Mouse (Mus musculus): ENCODE measurements around the gene Rad9a.
A peak's percentile ranks its signal among the peaks of the same experiment; 100 is the strongest.
"Not testable (repeated sequence)": the region's sequence is repeated elsewhere in the genome, so short reads cannot be mapped to it uniquely, and the experiment has no call there.

The Rad9a gene

GRCm38 (mm10) chr19:4201291-4201909, at the start of gene Rad9a:
Gene Rad9a, minus strand, starts transcription at chr19:4201662.
- peak; percentile 100 for DNase-seq

DNA sequence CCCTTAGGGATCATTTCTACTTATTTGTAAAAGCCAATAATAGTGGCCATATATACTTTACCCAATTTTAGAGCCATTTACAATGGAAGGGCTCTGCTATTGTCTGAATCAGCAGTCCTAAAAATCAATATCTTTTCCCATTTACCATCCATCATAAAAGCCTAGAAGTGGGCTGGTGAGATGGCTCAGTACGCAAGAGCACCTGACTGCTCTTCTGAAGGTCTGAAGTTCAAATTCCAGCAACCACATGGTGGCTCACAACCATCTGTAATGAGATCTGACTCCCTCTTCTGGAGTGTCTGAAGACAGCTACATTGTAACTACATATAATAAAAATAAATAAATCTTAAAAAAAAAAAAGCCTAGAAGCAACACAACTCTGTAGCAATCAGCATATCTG, 47.2 kb upstream of the Rad9a start:
- not testable (repeated sequence) for DNase-seq

GRCm38 (mm10) chr19:4247010-4247409, 45.5 kb upstream of the Rad9a start:
- DNase-seq = peak; percentile 32

- no peak for DNase-seq
Measured at GRCm38 (mm10) chr19:4244775-4245174, 43.3 kb upstream of the Rad9a start.

- DNase-seq = no peak
Measured at GRCm38 (mm10) chr19:4242416-4242815, 41.0 kb upstream of the Rad9a start.

DNA sequence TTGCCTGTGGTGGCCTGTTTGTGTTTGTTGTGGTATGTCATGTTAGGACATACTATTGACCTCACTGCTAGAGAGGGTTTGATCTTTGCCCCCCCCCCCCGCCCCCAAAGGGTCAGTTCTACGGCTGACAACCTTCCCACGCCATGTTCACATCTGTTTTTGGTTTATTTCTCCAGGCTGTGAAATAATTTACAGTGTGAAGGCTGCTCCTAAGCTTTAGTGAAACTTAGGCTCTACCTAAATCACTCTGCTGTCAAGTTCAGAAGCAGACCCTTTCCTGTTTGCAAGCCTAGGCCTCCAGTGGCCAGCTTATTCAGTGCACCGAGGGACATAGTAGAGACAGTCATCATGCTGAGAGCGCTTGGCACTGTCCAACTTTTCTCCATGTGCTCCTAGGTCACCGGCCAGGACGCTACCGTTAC, 38.8 kb upstream of the Rad9a start:
- no peak for DNase-seq

- DNase-seq = no peak
Measured at GRCm38 (mm10) chr19:4234548-4234947, 33.1 kb upstream of the Rad9a start.

DNA sequence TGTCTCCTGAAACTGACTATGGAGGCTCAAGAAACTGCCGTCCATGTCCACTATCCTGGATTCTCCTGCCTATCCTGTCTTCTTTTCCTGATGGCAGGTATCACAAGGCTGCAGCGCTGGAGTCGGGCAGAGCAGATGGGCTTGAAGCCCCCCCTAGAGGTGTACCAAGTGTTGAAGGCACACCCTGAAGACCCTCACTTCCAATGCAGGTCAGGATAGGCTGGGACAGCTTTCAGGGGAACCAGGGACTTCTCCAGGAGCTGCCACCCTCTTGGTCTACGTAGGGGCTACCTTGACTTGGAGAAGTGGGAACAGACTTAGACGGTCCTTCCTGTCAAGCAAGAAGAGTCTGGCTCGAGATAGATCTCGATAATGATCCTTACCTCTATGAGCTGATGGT, 31.2 kb upstream of the Rad9a start:
- DNase-seq = no peak

- peak; percentile 85 for DNase-seq
Measured at GRCm38 (mm10) chr19:4232186-4232572, 30.7 kb upstream of the Rad9a start.

DNA sequence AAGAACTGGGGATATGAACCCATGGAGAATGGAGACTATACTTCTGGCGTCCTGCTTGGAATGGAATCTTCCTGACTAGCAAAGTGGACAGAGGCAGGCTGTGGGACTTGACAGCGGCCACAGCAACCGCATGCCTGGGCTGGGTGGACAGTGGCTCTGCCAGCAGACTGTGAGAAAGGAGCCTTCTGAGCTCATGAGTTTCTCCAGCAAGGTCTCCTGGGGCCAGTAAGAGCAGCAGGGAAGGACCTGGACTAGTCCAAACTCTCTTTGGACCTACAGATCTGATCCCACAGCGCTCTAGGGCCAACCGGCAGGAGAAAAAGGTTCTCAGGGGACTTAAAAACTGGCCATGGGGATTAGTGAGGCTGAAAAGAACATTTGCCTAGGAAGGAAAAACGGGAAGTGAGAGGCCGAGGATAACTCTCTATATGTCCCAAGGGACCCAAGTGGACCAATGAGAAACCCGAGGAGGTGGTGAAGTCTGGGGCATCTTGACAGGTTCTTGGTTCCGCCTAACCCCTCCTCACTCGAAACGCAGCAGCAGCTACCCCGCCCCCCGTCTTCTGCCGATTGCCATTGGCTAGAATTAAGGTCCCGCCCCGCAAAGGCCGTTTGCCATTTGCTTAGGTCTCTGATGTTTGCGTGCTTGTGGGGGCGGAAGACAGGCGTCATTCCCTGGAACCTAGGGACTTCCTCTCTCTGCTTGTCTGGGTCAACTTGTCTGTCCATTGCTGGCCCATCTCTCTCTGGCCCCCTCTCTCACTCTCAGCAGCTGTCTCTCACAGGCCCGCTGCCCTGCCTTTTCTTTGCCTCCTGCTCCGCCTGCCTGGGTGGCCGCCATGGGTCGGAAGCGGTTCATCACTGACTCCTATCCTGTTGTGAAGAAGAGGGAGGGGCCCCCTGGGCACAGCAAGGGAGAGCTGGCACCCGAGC, 30.1 kb upstream of the Rad9a start, which contains the start of gene Pold4:
TSS of gene Pold4 (plus strand) at position 647 of the 933 bp plus-strand sequence.
- DNase-seq = peak; percentile 100

GRCm38 (mm10) chr19:4230415-4230814, 29.0 kb upstream of the Rad9a start:
- DNase-seq = peak; percentile 37

- DNase-seq = no peak
Measured at GRCm38 (mm10) chr19:4229451-4230076, 28.1 kb upstream of the Rad9a start.

DNA sequence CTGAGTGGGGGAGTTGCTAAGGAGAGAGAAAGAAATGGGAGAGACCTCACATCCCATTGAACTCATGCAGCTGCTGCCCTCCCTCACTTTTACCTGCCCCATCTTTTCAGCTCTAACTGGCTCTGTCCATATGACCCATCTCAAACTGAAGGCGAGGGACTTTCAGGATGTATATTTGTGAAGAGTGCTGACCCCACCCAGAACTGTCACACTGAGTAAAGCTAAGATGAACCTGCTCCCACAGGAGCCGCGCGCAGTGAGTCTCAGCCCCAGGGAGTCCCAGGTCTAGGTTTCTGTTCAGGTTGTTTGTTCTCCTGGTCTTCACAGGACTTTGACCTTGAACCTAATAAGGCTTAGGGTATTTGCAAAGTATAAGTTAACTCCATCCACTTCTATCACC, 27.4 kb upstream of the Rad9a start:
- no peak for DNase-seq

DNA sequence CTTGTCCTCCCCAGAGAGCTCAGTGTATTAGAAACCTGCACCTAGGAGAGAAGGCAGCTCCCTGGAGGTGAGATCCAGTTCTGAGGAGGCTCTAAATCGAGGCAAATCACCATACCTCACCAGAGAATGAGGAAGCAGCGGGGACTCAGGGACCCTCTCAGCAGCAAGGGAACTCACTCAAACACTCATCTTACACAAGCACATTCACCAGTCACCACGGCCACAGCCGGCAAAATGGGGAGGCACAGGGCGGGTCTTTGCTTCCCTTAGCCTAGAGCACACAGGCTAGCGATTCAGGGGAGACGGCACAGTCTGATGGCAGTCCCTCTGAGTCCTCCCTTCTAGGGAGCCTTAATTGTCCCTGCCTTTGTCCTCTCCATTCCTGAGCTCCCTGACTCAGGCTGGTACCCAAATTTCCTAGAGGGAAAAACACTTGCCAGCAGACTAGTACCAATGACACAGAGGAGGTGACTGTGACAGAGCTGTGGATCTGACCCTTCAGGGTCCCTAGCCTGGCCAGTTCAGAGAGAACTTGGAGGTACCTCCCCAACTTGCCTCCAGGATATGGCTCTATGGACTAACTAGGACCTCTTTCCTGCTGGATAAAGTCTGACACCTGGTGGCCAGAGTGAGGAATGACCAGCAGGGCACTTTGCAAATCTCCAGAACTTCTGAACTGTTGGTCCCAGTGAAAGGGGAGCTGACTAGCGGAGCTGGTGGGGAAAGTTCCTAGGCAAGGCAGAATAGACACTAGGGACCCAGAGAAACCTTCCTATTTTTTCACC, 26.6 kb upstream of the Rad9a start:
- DNase-seq = peak; percentile 86

DNA sequence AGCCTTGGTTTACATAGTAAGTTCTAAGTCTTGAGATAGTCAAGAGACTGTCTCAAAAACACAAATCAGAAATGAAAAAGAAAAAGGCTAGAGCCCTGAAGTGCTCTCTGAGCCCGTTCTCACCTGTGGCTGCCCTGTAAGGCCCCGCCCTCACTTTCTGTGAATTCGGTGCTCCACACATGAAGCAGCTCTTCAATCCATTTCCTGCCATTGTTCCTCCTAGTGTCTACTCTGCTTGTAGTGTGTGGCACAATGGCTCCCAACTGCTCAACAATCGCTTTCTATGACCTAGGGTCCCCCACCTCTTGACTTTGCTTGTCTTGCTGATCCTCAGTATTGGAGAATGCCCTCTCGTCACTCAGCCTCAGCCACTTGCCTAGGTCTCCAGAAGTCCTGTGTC, 26.0 kb upstream of the Rad9a start:
- no peak for DNase-seq

DNA sequence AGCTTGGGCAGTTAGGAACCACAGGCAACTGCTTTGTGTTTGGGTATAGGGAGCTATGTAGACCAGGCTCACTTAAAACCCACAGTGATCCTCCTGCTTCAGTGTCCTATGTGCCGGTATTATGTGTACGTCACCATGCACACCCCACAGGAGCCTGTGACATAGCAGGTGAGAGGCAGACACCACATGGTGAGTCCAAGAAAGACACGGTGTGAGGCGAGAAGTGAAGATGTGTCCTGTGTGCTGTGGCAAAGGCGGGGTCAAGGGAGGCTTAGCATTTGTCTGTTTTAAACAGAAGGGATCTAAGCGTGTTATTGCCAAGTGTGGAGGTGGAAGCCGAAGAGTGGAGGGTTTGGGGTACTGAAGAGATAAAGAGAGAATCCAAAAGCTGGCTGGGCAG, 25.3 kb upstream of the Rad9a start:
- DNase-seq = no peak

DNA sequence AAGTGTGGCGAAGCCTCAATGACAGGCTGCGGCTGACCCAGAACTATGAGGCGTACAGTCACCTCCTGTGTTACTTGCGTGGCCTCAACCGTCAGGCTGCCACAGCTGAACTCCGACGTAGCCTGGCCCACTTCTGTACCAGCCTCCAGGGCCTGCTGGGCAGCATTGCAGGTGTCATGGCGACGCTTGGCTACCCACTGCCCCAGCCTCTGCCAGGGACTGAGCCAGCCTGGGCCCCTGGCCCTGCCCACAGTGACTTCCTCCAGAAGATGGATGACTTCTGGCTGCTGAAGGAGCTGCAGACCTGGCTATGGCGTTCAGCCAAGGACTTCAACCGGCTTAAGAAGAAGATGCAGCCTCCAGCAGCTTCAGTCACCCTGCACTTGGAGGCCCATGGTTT, 20.7 kb upstream of the Rad9a start:
- DNase-seq = peak; percentile 42

DNA sequence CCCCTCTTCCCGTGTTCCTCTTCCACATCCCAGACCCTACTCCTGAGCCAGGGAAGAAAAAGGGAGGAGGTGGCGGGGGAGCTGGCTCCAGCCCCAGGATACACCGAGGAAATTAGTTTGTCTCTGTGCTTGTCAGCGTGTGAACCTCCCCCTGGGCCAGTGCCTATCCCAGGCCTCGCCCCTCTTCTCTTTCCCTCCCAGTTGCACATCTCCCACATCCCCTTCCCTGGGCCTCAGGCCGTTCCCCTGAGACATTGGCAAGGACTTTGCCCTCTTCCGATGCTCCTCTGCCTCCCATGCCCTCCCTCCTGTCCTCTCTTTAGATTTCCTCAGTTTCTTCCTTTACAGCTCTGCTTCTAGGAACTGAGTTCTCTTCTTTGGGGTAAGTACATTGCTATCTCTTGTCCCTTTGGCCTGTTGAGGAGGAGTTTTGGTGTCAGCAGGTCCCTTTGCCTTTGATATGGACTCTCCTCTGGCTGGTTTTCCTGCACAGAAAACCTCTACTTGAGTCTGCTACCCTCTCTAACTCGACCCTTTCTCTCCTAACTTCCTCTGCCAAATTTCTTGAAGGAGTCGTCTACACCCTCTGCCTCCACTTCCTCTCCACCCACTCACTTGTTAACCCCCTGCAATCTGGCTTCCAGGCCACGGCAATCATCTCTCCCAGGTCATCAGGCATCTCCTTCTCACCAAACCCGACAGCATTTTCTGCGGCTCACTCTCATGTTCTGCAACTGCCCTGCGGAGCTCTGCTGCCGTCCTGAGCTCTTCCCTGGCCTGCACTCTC, 19.7 kb upstream of the Rad9a start:
- DNase-seq = peak; percentile 65

- no peak for DNase-seq
Measured at GRCm38 (mm10) chr19:4220416-4220815, 19.0 kb upstream of the Rad9a start.

GRCm38 (mm10) chr19:4219943-4220342, 18.5 kb upstream of the Rad9a start:
- no peak for DNase-seq

GRCm38 (mm10) chr19:4218784-4219183, 17.3 kb upstream of the Rad9a start:
- DNase-seq = no peak

DNA sequence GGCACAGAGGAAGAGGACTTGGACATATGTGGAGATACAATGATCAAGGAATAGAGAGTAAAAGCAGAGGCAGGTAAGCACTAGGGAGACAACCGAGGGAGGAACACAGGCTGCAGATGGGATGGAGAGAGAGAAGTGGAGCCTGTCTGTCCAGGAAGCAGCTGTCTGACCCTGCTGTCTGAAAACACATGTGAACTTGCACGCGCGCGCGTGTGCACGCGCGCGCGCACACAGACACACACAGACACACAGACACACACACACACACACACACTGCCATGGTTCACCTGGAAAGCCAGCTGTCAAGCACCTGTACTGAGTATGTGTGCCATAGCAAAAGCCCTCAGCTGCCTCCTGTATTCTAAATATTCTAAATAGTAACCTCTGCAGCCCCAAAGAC, 16.8 kb upstream of the Rad9a start:
- DNase-seq = no peak
